Mouse (Mus musculus): ENCODE measurements around the gene Olfr862. TPM values are rescaled to one million over a fixed set of nuclear protein-coding genes. Genes with fewer than 3 reads are reported as not detected.

The Olfr862 gene
- not detected in 2 replicates for polyA plus RNA-seq (2015; fragmentation: Nextera tagmentation; extraction: Ambion mirVana)

DNA sequence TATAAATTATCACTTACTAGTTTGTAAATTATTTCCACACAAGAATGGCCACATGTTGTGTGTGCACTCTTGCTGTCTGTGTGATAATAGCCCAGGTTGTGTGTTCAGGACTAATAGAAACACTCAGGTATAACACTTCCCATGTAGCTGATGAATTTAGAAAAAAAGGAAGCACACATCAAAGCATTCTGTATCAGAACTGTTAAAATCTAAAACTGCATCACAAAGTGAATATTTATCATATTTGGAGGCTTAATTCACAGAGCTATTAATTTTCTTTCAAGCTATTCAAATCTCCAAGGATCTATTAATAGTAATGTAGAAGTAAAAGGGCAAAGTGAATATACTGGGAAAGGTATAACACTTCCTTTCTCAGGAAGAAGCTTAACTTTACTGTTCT is at the start of gene Olfr862:
Olfr862 (minus strand) TSS at position 101 of the 400 bp plus-strand sequence.

GRCm38 (mm10) chr9:19916565-19916964 is 28.8 kb upstream of the Olfr862 start, which contains the start of gene Olfr77:
TSS of gene Olfr77 (plus strand) at chr9:19916865.

DNA sequence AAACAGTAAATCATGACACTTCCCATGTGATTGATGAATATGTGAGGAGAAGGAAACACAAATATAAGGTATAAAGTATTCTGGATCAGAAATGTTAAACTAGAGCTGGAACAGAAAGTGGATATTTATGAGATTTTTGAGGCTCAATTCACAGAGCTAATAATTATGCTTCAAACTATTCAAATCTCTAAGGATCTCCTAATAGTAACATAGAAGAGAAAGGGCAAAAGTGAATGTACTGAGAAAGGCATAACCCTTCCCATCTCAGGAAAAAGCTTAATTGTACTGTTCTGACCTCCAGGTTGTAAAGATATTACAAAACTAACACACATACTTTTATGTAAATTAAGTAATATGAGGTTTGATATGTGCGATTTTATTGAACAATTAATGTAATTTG is 38.2 kb downstream of the Olfr862 start, which contains the start of gene Olfr860:
Olfr860 (minus strand) TSS at position 101 of the 400 bp plus-strand sequence.

Other genes starting within 250 kb of the Olfr862 start
- not detected in 2 replicates for gene Olfr857, start 178.6 kb downstream of the Olfr862 start, polyA plus RNA-seq (2015; fragmentation: Nextera tagmentation; extraction: Ambion mirVana)
- gene Olfr58, start 107.7 kb downstream of the Olfr862 start, polyA plus RNA-seq (2015; fragmentation: Nextera tagmentation; extraction: Ambion mirVana) = not detected in 2 replicates
- gene Olfr859, start 83.1 kb downstream of the Olfr862 start, polyA plus RNA-seq (2015; fragmentation: Nextera tagmentation; extraction: Ambion mirVana) = not detected in 2 replicates
- not detected in 2 replicates for gene Olfr860, start 38.3 kb downstream of the Olfr862 start, polyA plus RNA-seq (2015; fragmentation: Nextera tagmentation; extraction: Ambion mirVana)
- 0.19 and 0.22 TPM in 2 replicates for gene Olfr77, start 28.9 kb upstream of the Olfr862 start, polyA plus RNA-seq (2015; fragmentation: Nextera tagmentation; extraction: Ambion mirVana)
- gene Olfr866, start 140.0 kb upstream of the Olfr862 start, polyA plus RNA-seq (2015; fragmentation: Nextera tagmentation; extraction: Ambion mirVana) = not detected in 2 replicates
- gene Olfr867, start 169.6 kb upstream of the Olfr862 start, polyA plus RNA-seq (2015; fragmentation: Nextera tagmentation; extraction: Ambion mirVana) = not detected in 2 replicates
- gene Olfr868, start 210.6 kb upstream of the Olfr862 start, polyA plus RNA-seq (2015; fragmentation: Nextera tagmentation; extraction: Ambion mirVana) = not detected in 2 replicates
- gene Olfr869, start 241.0 kb upstream of the Olfr862 start, polyA plus RNA-seq (2015; fragmentation: Nextera tagmentation; extraction: Ambion mirVana) = not detected in 2 replicates

Data from urinary bladder, postnatal 0 days (tissue).